Mouse (Mus musculus) hindbrain, embryonic 11.5 days (tissue): ENCODE data around the gene AL732309.1. TPM values are rescaled to one million over a fixed set of nuclear protein-coding genes. Genes with fewer than 3 reads are reported as not detected.

Experiments used
- ATAC-seq: fragments of 200-750 bp; cut with Nextera tagmentation; 2 replicates; pipeline ENCODE4 v1.8.0; 2017; ENCODE audit warnings: mild to moderate bottlenecking, moderate TSS enrichment, moderate library complexity; ENCODE audit not compliant: low FRiP score
- DNase-seq: peaks from one replicate; pipeline ENCODE4 v3.0.0-alpha.2; 2015; ENCODE audit warnings: low spot score
- H3K27ac ChIP-seq: fragments of 300-500 bp; sonication (generic); 2 replicates; pipeline ENCODE4 v1.5.1; 2014; ENCODE audit warnings: mild to moderate bottlenecking, low read depth, low read length
- H3K27me3 ChIP-seq: fragments of 300-500 bp; sonication (generic); 2 replicates; pipeline ENCODE4 v1.6.1; 2014; ENCODE audit warnings: mild to moderate bottlenecking, low read length, moderate library complexity, mixed read lengths; ENCODE audit not compliant: control insufficient read depth, insufficient read depth
- H3K36me3 ChIP-seq: fragments of 300-500 bp; sonication (generic); 2 replicates; pipeline ENCODE4 v1.6.1; 2014; ENCODE audit warnings: mild to moderate bottlenecking, low read length, moderate library complexity, mixed read lengths; ENCODE audit not compliant: control insufficient read depth, insufficient read depth
- H3K4me1 ChIP-seq: fragments of 300-500 bp; sonication (generic); replicated peaks from 2 replicates; pipeline ENCODE4 v1.6.1; 2014; ENCODE audit warnings: low read length, mixed read lengths; ENCODE audit not compliant: control insufficient read depth, insufficient read depth
- H3K4me2 ChIP-seq: fragments of 300-500 bp; sonication (generic); replicated peaks from 2 replicates; pipeline ENCODE4 v1.6.1; 2014; ENCODE audit warnings: mild to moderate bottlenecking, low read depth, low read length
- H3K4me3 ChIP-seq: fragments of 300-500 bp; sonication (generic); 2 replicates; pipeline ENCODE4 v1.5.1; 2014; ENCODE audit warnings: low read depth, low read length
- H3K9ac ChIP-seq: fragments of 300-500 bp; sonication (generic); 2 replicates; pipeline ENCODE4 v1.6.1; 2014; ENCODE audit warnings: low read depth, low read length
- H3K9me3 ChIP-seq: fragments of 300-500 bp; sonication (generic); 2 replicates; pipeline ENCODE4 v1.6.1; 2016; ENCODE audit warnings: low read length; ENCODE audit not compliant: control insufficient read depth
- WGBS: fragments of 180-500 bp; shearing (Covaris S2); extraction: QIAGEN DNeasy Blood & Tissue Kit; methylation state at CpG from one replicate; pipeline ENCODE4 v1.1.7; 2014; 5-methylcytosine and 5-hydroxymethylcytosine counted together
- polyA plus RNA-seq: library from polyadenylated mRNA; unstranded; fragments of >200 nt; fragmentation: Nextera tagmentation; extraction: Ambion mirVana; gene quantifications from 2 replicates; pipeline ENCODE4 v1.2.1, GENCODE M21; 2014

AL732309.1 gene
- polyA plus RNA-seq, 1 experiment from 2014 or later, result 4.3 TPM

DNA sequence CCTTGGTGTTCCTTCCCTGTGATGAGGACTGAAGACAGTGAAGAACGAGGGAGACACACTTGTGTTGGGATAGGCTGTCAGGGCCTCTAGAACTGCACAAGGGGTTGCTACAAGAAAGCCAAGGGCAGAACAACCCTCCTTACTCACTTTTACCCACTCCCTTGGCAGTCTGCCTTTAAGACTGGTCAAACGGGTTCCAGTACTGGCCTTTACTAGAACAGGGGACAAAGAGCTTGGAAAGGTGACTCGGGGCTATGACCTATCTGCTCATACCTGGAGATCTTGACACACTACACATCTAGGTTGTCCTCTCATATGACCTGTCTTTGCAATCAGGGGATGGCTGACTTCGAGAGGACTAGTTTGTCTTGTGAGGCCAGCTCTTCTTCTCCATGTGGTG lies 9.1 kb downstream of the AL732309.1 start:
- DNase-seq, result no peak
- no peaks in the 10 kb centered on the region for H3K36me3 ChIP-seq
- WGBS, result 71% methylated on average over 4 of the region's 4 CpGs

DNA sequence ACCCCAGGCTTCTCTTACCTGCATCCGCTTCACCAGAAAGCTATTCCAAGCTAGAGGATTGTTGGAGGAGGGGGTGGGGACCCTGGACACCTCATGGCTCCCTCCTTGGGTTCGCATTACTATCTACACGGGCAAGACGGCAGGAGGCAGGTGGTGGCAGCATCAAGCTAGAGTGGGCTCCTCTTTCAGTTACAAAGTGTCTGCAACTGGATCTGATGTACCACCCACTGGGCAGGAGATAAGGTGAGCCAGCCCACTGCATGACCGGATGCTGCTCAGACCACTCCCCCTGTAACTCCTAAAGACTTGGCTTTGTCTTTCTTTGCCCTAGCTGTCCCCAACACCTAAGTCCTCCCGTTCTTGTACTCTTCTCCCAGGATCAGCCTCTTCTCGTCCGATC lies 10.0 kb downstream of the AL732309.1 start, which contains the start of gene Rnf224:
Gene Rnf224 (minus strand): TSS at position 174 of the 400 bp plus-strand sequence.
- WGBS, result 40% methylated on average over 8 of the region's 8 CpGs
- Histone ChIP-seq H3K36me3 (no peaks in the 10 kb centered on the region), H3K4me2 (no peak within 1 kb of the TSS), H3K27ac (no peak within 1 kb of the TSS), H3K27me3 (peaks cover 2% of the 10 kb centered on the region; the same call in 1 of the 2 replicates), H3K9ac (no peak within 1 kb of the TSS), H3K4me3 (no peak within 1 kb of the TSS), H3K9me3 (no peaks in the 10 kb centered on the region), H3K4me1 (no peaks in the 10 kb centered on the region)
- DNase-seq (no peak), ATAC-seq (no peak)

More for the DNA sequence above, 9.1 kb downstream of the AL732309.1 start:
- ATAC-seq, result no peak
- H3K4me2 ChIP-seq, result no peak overlapping the region
- H3K4me1 ChIP-seq, result no peaks in the 10 kb centered on the region
- H3K9me3 ChIP-seq, result no peaks in the 10 kb centered on the region
- no peak overlapping the region for H3K4me3 ChIP-seq
- no peak overlapping the region for H3K9ac ChIP-seq
- no peak overlapping the region for H3K27ac ChIP-seq
- peaks cover 2% of the 10 kb centered on the region; the same call in 1 of the 2 replicates for H3K27me3 ChIP-seq

DNA sequence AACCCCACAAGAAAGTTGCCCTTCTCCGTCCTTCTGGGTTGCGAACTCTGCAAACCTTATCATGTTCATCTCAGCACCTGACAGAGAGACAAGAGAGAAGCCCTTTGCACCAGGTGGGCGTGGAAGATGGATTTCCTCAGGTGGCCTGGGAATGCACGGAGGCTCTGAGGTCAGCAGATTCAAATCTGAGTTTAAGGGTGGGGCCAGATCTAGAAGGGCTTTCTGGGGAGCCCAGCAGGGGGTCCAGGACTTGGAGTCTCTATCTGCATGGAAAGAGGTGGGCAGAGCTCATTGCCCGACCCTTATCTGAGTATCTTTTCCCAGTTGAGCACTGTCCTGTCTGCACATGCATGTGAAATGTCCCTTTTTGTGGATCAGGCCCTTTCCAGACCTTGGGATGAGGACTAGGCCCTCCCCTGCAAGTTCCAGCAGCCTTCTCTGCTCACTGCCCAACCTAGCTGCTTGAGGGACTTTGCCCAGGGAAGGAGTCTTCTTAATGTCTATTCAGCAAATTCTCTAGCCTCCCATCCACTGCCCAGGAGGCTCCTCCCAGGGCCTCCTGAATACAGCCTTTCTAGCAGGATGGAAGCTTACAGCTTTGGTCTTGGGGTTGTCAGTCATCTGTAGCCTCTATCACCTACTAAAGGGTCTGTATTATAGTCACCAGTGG lies 12.0 kb downstream of the AL732309.1 start:
- 74% methylated on average over 5 of the region's 5 CpGs for WGBS
- Histone ChIP-seq H3K9me3 (no peaks in the 10 kb centered on the region), H3K27me3 (no peaks in the 10 kb centered on the region), H3K9ac (no peak overlapping the region), H3K4me2 (no peak overlapping the region), H3K27ac (no peak overlapping the region), H3K4me1 (no peaks in the 10 kb centered on the region), H3K4me3 (no peak overlapping the region), H3K36me3 (no peaks in the 10 kb centered on the region)
- DNase-seq (no peak), ATAC-seq (no peak)

GRCm38 (mm10) chr2:25234050-25234449 lies 12.6 kb downstream of the AL732309.1 start, which contains the start of gene Slc34a3:
Gene Slc34a3, minus strand, starts transcription at chr2:25234364.
- DNase-seq, result no peak
- no peak within 1 kb of the TSS for H3K27ac ChIP-seq
- no peaks in the 10 kb centered on the region for H3K4me1 ChIP-seq
- H3K27me3 ChIP-seq, result no peaks in the 10 kb centered on the region
- H3K4me3 ChIP-seq, result no peak within 1 kb of the TSS
- WGBS, result 93% methylated on average over 3 of the region's 3 CpGs
- no peak within 1 kb of the TSS for H3K4me2 ChIP-seq
- no peaks in the 10 kb centered on the region for H3K36me3 ChIP-seq
- ATAC-seq, result no peak
- no peaks in the 10 kb centered on the region for H3K9me3 ChIP-seq
- no peak within 1 kb of the TSS for H3K9ac ChIP-seq

DNA sequence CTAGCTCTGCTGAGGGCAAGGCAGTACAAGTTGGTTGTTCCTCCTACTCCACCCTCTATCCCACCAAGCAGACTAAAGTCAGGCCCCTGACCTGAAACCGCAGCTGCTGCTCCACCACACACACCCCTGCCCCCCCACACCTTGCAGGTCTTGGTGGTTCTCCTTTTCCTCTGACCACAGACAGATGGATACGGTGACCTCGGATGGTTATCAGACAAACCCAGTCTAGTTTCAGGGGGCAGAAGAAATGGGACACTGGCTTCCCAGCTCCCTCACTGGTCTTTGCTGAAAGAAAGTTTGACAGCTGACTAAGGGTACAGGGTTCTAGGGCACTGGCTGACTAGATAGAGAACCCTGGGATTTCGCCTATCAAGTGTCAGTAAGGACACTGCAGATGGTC lies 13.2 kb downstream of the AL732309.1 start:
- H3K27me3 ChIP-seq, result no peaks in the 10 kb centered on the region
- H3K36me3 ChIP-seq, result no peaks in the 10 kb centered on the region
- no peak for DNase-seq
- H3K27ac ChIP-seq, result no peak overlapping the region
- no peak overlapping the region for H3K9ac ChIP-seq
- ATAC-seq, result no peak
- WGBS, result 82% methylated on average over 4 of the region's 4 CpGs
- H3K4me1 ChIP-seq, result peaks cover 1% of the 10 kb centered on the region; the same call in 1 of the 2 replicates
- H3K4me2 ChIP-seq, result no peak overlapping the region
- H3K4me3 ChIP-seq, result no peak overlapping the region
- H3K9me3 ChIP-seq, result no peaks in the 10 kb centered on the region

DNA sequence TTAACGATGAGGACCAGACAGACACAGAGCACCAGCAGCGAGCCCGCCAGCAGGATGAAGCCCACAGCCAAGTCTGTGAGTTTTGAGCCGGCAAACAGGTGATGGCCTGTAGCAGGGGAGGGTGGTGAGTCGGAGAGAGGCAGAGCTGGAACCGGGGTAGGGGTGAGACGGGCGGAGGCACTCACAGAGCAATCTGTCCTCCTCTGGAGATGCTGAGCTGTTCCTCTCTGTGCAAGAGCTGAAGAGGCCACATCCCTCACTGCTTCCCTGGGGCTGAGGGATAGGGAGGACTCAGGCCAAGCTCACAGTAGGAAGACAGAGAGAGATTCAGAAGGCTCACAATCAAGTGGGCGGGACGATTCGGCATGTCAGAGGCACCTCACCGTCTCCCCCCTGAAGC lies 15.6 kb downstream of the AL732309.1 start:
- 52% methylated on average over 12 of the region's 12 CpGs for WGBS
- Histone ChIP-seq H3K36me3 (no peaks in the 10 kb centered on the region), H3K4me3 (no peak overlapping the region), H3K4me1 (peaks cover 2% of the 10 kb centered on the region; the same call in 1 of the 2 replicates), H3K9ac (no peak overlapping the region), H3K4me2 (no peak overlapping the region), H3K9me3 (no peaks in the 10 kb centered on the region), H3K27me3 (no peaks in the 10 kb centered on the region), H3K27ac (no peak overlapping the region)
- DNase-seq (no peak), ATAC-seq (no peak)

- H3K9me3 ChIP-seq, result no peaks in the 10 kb centered on the region
- ATAC-seq (no peak), DNase-seq (no peak)
- no peak overlapping the region for H3K4me2 ChIP-seq
- no peaks in the 10 kb centered on the region for H3K27me3 ChIP-seq
- no peak overlapping the region for H3K4me3 ChIP-seq
- H3K27ac ChIP-seq, result no peak overlapping the region
- H3K9ac ChIP-seq, result no peak overlapping the region
- no peaks in the 10 kb centered on the region for H3K36me3 ChIP-seq
- 90% methylated on average over 7 of the region's 7 CpGs for WGBS
- peaks cover 4% of the 10 kb centered on the region; the same call in 1 of the 2 replicates for H3K4me1 ChIP-seq
Measured at GRCm38 (mm10) chr2:25230581-25230980, 16.1 kb downstream of the AL732309.1 start.

- no peak overlapping the region for H3K27ac ChIP-seq
- ATAC-seq, result no peak
- WGBS, result 84% methylated on average over 5 of the region's 5 CpGs
Measured at GRCm38 (mm10) chr2:25229582-25229981, 17.1 kb downstream of the AL732309.1 start.

DNA sequence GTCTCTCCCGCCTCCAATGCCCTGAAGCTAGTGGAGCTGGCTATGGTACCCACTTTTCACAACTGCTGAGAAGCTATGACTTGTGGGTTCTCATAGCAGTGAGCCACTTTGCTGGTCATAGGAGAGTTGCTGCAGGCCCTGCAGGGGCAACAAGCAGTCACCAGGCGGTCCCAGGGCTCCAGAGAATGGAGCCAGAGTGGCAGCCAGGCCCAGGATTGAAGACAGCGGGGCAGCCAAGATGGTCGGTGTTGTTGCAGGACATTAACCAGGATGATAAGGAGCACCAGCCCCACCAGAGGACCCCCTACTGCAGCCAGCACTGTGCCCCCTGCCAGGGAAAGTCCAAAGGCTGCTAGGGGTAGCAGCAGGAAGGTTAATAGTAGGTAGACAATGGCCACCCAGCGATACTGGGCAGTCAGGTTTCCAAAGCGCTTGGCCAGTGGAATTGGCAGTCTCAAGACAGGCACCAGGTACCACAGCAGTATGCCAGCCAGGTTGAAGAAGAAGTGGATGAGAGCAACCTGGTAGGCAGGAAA lies 17.6 kb downstream of the AL732309.1 start:
- no peaks in the 10 kb centered on the region for H3K9me3 ChIP-seq
- H3K4me2 ChIP-seq, result no peak overlapping the region
- no peaks in the 10 kb centered on the region for H3K27me3 ChIP-seq
- no peaks in the 10 kb centered on the region for H3K36me3 ChIP-seq
- no peak for ATAC-seq
- no peak overlapping the region for H3K9ac ChIP-seq
- WGBS, result 70% methylated on average over 6 of the region's 6 CpGs
- H3K27ac ChIP-seq, result no peak overlapping the region
- no peak overlapping the region for H3K4me3 ChIP-seq
- DNase-seq, result no peak
- H3K4me1 ChIP-seq, result peaks cover 5% of the 10 kb centered on the region; the same call in 1 of the 2 replicates

More at GRCm38 (mm10) chr2:25229582-25229981, 17.1 kb downstream of the AL732309.1 start:
- no peak for DNase-seq
- Histone ChIP-seq H3K9me3 (no peaks in the 10 kb centered on the region), H3K4me1 (peaks cover 5% of the 10 kb centered on the region; the same call in 1 of the 2 replicates), H3K36me3 (no peaks in the 10 kb centered on the region), H3K4me3 (no peak overlapping the region), H3K9ac (no peak overlapping the region), H3K4me2 (no peak overlapping the region), H3K27me3 (no peaks in the 10 kb centered on the region)
